8 mouse cellular contexts compared by ENCODE assay signal in genomic region chr8:71371236-71371848, GRCm38 (mm10). TPM values are rescaled to one million over a fixed set of nuclear protein-coding genes. Genes with fewer than 3 reads are reported as not detected.
DNase-seq lines count a peak whose midpoint lies in the region; ATAC-seq lines count a peak whose summit lies in the region.

Gene Ocel1 (plus strand): TSS chr8:71371298.

- peak; percentile 84 for ATAC-seq in erythroid progenitor cell, adult 5-6 weeks (replicated peaks; ENCODE audit: low FRiP score, poor library complexity, severe bottlenecking)
- peak; percentile 85 for ATAC-seq in heart, embryonic 13.5 days (ENCODE audit: extremely low read depth, insufficient number of reproducible peaks, low FRiP score, low TSS enrichment)
- peak; percentile 87 for ATAC-seq in liver, embryonic 12.5 days
- ATAC-seq in stomach, embryonic 15.5 days (ENCODE audit: insufficient read depth, low FRiP score, low read depth), result peak; percentile 89

- H3K36me3 ChIP-seq in heart, embryonic 13.5 days, result peaks cover 51% of the 10 kb centered on the region
- H3K36me3 ChIP-seq in liver, embryonic 12.5 days, result peaks cover 54% of the 10 kb centered on the region
- H3K36me3 ChIP-seq in stomach, embryonic 15.5 days, result peaks cover 34% of the 10 kb centered on the region

- H3K4me2 ChIP-seq in heart, embryonic 13.5 days, result peak within 1 kb of the TSS; percentile 72
- peak within 1 kb of the TSS; percentile 71 for H3K4me2 ChIP-seq in liver, embryonic 12.5 days
- peak within 1 kb of the TSS; percentile 58 for H3K4me2 ChIP-seq in stomach, embryonic 15.5 days

- H3K27me3 ChIP-seq in heart, embryonic 13.5 days (replicated peaks), result no peaks in the 10 kb centered on the region
- peaks cover 8% of the 10 kb centered on the region for H3K27me3 ChIP-seq in liver, embryonic 12.5 days (replicated peaks)
- H3K27me3 ChIP-seq in stomach, embryonic 15.5 days (replicated peaks), result no peaks in the 10 kb centered on the region

- DNase-seq in CD4-positive helper T cell, adult 2 months (ENCODE audit: low read depth, low spot score), result peak; percentile 100
- peak; percentile 90 for DNase-seq in brain, embryonic 18.5 days (ENCODE audit: low read depth, low spot score)
- peak; percentile 99 for DNase-seq in kidney, postnatal 10 days
- DNase-seq in natural killer cell, adult 2 months (ENCODE audit: low spot score in 2 of 2), result peak; percentile 96 to 98

- H3K27ac ChIP-seq in heart, embryonic 13.5 days (replicated peaks), result peak within 1 kb of the TSS; percentile 78
- H3K27ac ChIP-seq in liver, embryonic 12.5 days, result peak within 1 kb of the TSS; percentile 85
- H3K27ac ChIP-seq in stomach, embryonic 15.5 days, result peak within 1 kb of the TSS; percentile 87

- H3K4me3 ChIP-seq in heart, embryonic 13.5 days, result peak within 1 kb of the TSS; percentile 66
- H3K4me3 ChIP-seq in liver, embryonic 12.5 days, result peak within 1 kb of the TSS; percentile 76
- peak within 1 kb of the TSS; percentile 90 for H3K4me3 ChIP-seq in stomach, embryonic 15.5 days (replicated peaks)

- no peaks in the 10 kb centered on the region for H3K9me3 ChIP-seq in heart, embryonic 13.5 days
- H3K9me3 ChIP-seq in liver, embryonic 12.5 days (replicated peaks), result no peaks in the 10 kb centered on the region
- H3K9me3 ChIP-seq in stomach, embryonic 15.5 days, result no peaks in the 10 kb centered on the region

- peaks cover 56% of the 10 kb centered on the region for H3K4me1 ChIP-seq in heart, embryonic 13.5 days
- H3K4me1 ChIP-seq in liver, embryonic 12.5 days, result peaks cover 70% of the 10 kb centered on the region
- H3K4me1 ChIP-seq in stomach, embryonic 15.5 days, result peaks cover 25% of the 10 kb centered on the region

- WGBS in heart, embryonic 13.5 days, result 1% methylated on average over 68 of the region's 68 CpGs
- WGBS in liver, embryonic 12.5 days (ENCODE audit: insufficient replicate concordance), result under 1% methylated on average over 68 of the region's 68 CpGs
- WGBS in stomach, embryonic 15.5 days, result under 1% methylated on average over 68 of the region's 68 CpGs

- H3K9ac ChIP-seq in heart, embryonic 13.5 days, result peak within 1 kb of the TSS; percentile 74
- peak within 1 kb of the TSS; percentile 77 for H3K9ac ChIP-seq in liver, embryonic 12.5 days
- H3K9ac ChIP-seq in stomach, embryonic 15.5 days, result peak within 1 kb of the TSS; percentile 32; the same call in 1 of the 2 replicates

RNA-seq across cellular contexts. Expression of gene Ocel1, which starts in this region (rescaled TPM):
- total RNA-seq in erythroid progenitor cell, adult 5-6 weeks (2015; ENCODE audit: low replicate concordance), result 1.7 and 13.7 TPM in 2 replicates
- 10.4 and 10.7 TPM in 2 replicates for total RNA-seq in erythroid progenitor cell, adult 5-6 weeks (2017; ENCODE audit: low replicate concordance)
- 4.3 and 4.4 TPM in 2 replicates for polyA plus RNA-seq in heart, embryonic 13.5 days (2015; fragmentation: Nextera tagmentation; extraction: Ambion mirVana)
- 6.8 and 6.9 TPM in 2 replicates for polyA plus RNA-seq in liver, embryonic 12.5 days (2016; fragmentation: Nextera tagmentation; extraction: Ambion mirVana)
- polyA plus RNA-seq in stomach, embryonic 15.5 days (2015; fragmentation: Nextera tagmentation; extraction: Ambion mirVana), result 8.0 TPM in 2 replicates

Comparison
In these comparisons a context has a peak if more than half of its experiments do, and no peak if none do; other contexts are left out.
1. Peak in every context shown above with its lines: DNase-seq, ATAC-seq, H3K4me3 ChIP-seq and H3K27ac ChIP-seq.